Mouse (Mus musculus) heart, adult 18-20 months (tissue): ENCODE measurements around the gene Cat. TPM values are rescaled to one million over a fixed set of nuclear protein-coding genes. Genes with fewer than 3 reads are reported as not detected.

Source experiments
- DNase-seq, 2 experiments: peaks; one replicate each; pipeline ENCODE4 v3.0.0; 2021 to 2022; ENCODE audit warnings: mixed read lengths in 1 of 2
- long read RNA-seq, 2 experiments: library from polyadenylated mRNA; stranded (forward); transcript quantifications; one replicate each; pipeline ENCODE4 v2.0.0; 2021
- total RNA-seq, 2 experiments: library from RNA; stranded (reverse); gene quantifications; 2 replicates each; pipeline ENCODE4 v1.2.3; 2021

The Cat gene
- 100 to 1,000 TPM; 220 to 288 TPM for total RNA-seq
- long read RNA-seq, experiment 1, transcript Cat-201 (13 exons, 2,613 nt) = major isoform, 277 of 294 reads
- long read RNA-seq, experiment 1, partial matches to known transcripts = 11 of 294 reads
- long read RNA-seq, experiment 1, other reads (novel, unspliced or antisense) = 6 of 294 reads
- long read RNA-seq, experiment 2, transcript Cat-201 (13 exons, 2,613 nt) = major isoform, 115 of 132 reads
- long read RNA-seq, experiment 2, partial matches to known transcripts = 12 of 132 reads
- long read RNA-seq, experiment 2, other reads (novel, unspliced or antisense) = 5 of 132 reads

DNA sequence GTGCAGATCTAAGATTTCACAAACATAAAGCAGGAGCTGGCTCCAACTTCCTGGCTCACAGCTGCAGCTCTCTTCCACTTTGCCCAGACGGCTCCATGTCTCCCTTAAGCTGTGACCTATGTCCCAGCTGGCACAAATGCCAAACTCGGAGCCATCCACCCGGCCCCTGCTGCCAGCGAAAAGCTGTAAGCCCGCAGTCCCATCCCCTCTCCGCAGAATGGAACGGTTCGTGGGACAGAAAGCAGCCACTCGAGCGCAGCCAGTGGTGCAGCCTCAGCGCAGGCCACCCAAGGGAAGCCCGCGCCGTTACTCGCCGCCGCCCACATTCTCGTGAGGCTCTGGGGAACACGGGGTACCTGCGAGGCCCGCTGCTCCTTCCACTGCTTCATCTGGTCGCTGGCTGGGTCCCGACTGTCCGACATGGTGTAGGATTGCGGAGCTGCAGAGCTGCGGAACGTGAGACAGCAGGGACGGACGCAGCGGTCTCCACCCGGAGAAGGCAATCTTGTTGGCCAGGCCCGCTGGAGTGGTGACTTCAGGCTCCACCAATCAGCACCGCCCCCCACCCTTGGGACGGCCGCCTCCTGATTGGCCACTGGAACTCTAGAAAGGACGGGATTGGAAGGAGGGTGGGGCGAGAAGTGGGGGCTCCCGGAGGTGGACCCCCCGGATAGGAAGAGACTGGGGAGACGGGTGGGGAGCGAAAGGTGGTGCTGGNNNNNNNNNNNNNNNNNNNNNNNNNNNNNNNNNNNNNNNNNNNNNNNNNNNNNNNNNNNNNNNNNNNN, at the start of gene Cat:
Gene Cat (minus strand): TSS at position 544 of the 785 bp plus-strand sequence.
- peak; percentile 98 to 99 for DNase-seq

DNA sequence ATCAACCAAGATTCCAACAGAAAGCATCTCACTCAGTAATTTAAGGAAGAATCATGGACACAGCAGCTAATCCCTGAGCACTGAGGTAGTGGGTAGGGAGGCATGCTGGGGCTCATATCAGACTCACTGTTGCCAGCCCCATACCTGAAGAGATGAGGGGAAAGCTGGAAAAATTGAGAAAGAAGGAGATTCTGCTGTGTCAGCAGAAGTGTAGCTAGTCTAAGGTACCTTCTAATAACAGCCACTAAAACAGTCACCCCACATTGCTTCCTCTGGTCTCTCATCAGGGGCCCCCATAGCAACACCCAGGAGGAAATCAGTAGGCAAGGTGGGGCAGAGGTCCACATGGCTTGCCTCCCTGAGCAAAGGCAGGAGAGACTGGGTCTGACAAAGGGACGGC, 40.6 kb upstream of the Cat start:
- DNase-seq = no peak

DNA sequence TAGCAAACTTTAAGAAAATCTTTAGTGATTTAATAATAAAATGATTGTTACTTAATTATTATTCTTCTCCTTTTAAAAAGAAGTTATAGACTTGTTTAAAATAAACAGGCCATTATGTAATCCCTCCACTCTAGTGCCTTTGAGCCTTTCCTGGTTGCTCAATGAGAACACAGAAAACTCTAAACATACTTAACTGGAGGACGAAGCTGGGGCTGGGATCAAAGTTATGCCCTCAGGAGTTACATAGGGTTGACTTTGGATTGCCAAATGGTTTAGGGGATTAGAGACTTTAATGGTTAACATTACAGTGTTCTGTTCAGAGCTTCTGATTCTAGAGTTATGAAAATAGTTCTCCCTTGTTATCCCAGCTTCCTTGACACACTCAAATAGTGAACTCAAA, 31.5 kb upstream of the Cat start:
- DNase-seq = no peak

DNA sequence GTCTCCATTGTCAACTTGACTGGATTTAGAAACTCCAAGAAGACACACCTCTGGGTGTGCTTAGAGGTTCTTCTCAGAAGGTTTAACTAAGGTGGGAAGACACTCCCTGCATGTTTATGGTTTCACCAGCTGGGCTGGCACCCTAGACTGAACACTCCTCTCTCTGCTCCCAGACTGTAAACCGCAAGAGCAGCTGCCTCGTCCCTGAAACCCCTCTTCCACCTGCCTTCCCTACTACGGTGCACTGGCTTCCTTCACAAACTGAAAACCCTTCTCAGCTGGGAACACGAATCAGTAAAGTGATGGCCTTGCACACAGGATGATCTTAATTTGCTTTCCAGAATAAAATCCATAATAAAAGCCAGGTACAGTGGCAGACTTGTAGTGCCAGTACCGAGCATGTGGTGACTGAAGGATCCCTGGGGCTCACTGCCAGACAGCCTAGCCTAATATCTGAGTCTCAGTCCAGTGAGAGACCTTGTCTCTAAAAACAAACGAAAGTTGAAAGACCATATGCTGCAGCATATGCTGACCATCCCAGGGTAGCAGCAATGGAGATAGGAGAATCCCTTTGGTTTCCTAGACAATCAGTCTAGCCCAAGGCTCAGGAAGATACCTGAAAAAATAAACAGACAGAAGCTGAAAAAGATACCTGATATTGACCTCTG, 30.7 kb upstream of the Cat start:
- no peak for DNase-seq

DNA sequence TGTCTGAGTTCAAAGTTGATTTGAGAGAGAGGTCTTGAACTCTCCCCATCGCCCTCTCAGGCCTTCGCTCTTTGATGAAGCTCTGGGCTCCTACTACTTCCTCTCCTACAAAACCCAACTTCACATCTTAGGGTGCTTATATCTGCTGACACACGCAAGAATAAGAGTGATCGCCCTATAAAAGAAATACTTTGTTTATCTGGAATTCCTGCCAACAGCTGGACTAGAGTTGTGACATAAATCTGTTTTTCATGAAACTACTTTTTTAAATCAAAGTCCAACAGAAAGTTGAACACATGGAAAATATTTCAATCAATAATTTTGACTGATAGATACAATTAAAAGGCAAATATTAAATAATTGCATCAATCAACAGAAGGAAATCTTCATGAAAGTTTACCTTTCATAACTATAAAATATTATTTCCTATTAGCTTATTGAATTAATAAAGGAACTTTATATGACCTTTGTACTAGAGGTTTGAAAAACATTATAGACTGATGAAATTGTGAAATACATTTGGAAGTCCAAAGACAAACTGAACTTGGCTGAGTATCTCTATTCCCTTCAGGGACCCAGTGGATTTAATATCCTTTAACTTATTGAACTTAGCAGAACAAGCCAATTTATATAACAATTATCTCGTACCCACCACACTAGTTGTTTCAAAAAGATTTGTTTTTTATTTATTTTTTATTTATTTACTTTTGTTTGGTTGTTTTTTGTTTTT, 27.3 kb upstream of the Cat start:
- no peak for DNase-seq

DNA sequence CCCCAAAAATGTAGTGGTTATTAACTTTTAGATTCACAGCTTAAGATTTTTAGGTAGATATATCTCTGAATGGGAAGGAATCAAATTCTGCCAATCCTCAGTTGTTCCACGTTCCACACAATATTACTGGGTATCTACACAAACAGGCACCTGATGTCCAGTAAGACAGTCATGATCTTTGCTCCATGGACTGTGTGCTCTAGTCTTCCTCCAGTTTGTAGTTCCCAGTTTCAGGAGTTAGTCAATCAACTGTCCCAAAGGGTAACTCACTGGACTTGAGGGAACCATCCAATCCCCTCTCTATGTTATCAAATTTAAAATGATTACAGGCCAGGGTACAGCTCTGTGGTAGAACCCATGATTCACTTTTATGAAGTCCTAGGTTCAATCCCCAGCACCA, 26.7 kb upstream of the Cat start:
- no peak for DNase-seq

DNA sequence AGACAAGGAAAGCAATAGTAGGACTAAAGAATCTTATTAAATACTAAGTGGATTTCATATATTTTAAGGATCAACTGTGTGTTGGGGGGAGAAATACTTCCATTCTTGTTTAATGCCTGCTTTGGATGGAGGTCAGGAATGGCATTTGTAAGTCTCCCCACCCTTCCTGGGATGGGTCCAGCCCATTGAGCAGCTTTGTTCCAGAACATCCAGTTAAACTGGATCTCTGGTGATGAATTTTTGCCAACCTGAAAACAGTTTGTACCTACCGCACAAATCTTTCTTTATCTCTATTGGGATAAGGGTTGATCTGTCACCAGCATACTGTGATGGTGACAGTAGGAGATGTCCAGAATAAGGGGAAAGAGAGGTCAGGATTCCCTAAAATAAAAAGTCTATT, 26.1 kb upstream of the Cat start:
- peak in 1 of 2 experiments; percentile 6 for DNase-seq

DNA sequence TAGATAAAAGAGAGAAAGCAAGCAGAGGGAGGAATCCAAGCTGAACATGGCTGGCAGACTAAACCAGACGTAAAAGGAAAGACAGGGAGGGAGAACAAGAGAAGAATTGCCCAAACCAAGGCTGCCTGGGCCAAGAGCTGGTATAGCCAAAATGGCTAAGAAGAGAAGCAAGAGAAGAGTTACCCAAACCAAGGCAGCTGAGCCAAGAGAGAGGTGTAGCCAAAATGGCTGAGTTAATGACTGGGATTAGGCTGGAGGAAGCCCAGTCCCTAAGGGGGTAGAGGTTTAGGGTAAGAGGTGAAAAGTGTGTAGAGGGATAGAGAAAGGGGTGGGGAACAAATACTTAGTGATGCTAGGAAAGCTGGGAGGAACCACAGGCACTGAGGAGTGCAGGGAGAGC, 22.7 kb upstream of the Cat start:
- no peak for DNase-seq

DNA sequence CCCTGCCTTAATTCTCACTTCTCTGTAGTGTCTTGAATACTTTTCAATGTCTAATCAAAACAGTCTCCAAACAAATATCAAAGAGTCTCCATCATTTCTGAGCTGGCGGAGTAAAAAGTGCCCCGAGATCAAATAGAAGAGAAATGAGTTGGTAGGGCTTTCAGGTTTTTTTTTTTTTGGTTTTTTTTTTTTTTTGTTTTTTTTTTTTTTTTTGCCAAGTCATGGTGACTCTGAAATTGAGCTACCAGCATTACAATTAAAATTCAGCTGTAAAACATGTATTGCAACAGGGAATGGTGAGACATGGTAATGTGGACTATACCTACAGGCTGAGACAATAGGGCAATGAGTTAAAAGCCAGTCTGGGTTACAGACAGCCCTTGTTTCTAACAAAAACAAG, 21.0 kb upstream of the Cat start:
- no peak for DNase-seq

DNA sequence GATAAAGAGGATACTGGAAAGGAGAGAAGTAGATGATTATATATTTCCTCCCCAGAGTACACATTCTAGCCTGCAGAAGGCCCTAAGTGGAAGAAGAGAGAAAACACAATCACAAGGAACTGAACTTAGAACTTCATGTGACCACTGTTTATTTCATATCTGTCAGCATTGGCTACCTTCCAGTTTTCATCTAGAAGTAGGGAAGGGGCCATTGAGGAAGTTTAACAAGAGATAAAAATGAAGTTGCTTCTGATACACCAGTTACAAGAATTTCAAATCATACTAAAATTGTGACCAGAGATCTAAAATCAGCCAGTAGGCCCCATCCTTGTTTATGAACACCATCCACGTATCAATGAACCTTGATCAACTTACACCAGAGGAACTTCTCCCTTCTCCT, 19.5 kb upstream of the Cat start:
- no peak for DNase-seq

DNA sequence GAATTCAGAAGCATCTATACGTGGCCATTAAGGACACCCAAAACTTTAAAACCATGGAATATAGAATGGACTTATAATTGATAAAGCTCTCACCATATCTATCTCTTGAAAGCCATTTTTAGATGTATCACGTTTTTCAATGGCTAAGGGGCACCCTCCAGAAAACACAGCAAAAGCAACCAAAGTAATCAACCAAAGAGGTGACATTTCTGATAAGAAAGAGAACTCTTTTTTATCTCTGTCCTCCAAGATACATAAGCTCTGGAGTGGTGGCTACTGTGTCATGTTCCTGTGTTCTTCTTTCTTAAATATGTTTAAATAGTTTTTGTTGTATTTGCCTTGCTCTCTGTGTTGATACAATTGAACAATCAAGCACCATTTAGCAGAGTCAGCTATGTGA, 15.8 kb upstream of the Cat start:
- DNase-seq = no peak

DNA sequence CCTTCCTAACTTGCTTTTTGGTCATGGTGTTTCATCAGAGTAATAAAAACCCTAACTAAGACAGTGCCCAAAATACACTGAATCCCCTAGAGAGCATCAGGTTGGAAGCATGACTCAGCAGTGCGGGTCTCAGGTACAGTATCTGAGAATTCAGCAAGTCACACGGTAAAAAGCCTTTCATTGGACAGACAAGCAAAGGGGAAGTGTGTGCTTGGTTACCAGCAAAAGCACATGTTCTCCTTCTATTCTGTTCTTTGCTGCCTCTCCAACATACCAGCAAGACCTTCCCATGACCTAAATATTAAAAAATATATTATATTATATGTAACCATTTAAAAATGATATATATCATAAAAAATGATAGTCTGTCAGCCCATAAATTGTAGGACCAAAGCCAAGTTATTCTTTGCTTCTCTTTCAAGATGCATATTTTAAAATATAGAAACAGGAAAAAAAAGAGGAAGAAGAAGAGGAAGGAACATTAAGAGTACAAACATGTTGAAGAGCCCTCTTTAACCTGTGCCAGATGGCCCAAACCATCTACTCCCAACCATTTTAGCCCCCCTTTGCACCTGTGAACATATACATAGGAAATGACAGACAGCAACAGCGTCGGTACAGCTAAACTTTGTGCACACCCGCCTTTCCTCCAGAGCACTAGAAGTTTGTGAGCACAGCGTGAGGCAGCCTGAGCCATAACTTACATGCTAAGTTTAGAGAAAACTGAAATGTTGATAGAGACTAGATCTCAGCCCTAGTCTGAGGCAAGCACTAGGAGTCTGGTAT, 10.9 kb upstream of the Cat start:
- DNase-seq = no peak

DNA sequence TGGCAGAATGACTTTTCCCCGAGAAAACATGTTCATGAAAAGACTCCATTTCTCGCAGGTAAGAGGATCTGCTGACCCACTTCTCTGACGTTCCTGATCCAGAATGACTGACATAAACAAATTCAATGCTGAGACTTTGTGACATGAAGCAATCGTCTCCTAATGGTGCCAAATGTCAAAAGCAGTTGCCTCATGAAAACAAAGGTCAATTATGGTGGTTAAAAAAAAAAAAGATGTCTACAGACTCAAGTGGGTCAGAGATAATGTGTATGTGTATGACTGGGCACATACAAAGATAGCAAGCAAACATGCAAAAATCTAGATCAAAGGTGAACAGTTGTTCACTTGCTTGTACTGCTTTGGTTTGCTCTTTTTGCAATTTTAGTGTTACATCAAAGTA, 8.9 kb upstream of the Cat start:
- no peak for DNase-seq

DNA sequence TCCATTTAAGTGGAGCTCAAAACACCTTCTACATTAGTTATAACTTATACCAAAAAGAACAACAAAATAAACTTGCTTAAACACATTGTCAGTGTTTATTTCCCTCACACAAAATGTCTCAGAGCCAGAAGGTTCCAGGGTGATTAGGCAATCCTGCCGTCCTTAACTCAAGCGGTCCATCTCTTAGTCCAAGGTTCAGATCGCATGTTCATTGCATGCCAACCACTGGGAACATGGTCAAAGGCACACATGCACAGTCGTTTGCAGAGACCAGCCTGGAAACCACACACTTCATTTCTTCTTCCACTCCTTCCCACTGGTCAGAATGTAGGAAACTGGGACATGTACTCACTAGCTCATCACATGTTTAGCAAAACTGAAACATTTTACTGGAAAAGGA, 7.6 kb upstream of the Cat start:
- no peak for DNase-seq

DNA sequence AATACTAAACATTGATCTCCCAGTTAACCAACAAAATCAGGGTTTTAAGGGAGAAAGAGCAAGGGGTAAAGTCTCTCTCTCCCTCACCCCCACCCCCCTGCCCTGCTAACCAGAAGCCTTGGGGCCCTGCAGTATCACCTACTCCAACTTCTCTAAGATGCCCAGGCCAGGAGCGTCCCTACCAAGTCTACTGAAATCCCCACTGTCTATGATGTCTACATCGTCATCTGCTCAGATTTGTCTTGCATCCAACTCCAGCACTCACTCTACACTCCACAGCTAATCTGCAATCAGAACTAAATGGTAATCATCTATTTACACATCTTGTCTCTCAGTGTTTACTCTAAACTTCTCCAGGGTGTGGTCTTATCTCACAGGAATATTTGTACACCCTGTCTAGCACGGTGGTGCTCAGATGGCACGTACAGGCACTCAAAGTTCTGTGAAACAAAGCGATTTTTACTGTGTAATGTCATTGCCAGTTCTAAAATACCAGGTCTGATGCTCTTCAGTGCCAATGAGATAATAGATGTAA, 907 bp downstream of the Cat start:
- DNase-seq = peak in 1 of 2 experiments; percentile 30

DNA sequence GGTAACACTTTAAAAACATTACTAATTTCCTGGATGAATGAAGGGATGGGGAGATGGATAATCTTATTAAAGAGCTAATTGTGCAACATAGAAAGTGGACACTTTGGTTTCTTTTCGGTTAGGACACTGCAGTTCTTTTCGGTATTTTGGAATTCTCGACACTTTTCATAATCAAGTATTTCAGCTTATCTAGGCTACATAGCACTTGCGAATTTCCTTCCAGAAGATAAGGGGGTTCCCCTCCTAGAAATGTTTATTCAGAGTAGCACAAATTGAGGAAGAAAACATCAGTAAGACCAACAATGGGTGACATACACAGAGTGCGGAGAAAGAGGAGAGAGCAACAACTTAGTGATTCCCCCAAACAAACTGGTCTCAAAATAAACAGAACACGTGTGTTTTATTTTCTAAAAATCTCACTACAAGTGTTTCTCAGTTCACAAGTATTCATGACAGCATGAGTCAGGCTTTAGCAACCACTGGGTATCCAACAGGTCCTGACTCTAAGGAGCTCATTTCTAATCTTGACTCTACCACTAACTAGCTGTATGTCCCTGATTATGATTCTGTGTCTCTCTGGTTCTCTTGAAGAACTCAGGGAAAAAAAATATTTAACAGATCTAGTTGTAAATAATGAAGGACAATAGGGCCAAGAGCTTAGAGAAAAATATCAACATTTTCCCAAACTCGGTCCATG, 1.5 kb downstream of the Cat start:
- no peak for DNase-seq

DNA sequence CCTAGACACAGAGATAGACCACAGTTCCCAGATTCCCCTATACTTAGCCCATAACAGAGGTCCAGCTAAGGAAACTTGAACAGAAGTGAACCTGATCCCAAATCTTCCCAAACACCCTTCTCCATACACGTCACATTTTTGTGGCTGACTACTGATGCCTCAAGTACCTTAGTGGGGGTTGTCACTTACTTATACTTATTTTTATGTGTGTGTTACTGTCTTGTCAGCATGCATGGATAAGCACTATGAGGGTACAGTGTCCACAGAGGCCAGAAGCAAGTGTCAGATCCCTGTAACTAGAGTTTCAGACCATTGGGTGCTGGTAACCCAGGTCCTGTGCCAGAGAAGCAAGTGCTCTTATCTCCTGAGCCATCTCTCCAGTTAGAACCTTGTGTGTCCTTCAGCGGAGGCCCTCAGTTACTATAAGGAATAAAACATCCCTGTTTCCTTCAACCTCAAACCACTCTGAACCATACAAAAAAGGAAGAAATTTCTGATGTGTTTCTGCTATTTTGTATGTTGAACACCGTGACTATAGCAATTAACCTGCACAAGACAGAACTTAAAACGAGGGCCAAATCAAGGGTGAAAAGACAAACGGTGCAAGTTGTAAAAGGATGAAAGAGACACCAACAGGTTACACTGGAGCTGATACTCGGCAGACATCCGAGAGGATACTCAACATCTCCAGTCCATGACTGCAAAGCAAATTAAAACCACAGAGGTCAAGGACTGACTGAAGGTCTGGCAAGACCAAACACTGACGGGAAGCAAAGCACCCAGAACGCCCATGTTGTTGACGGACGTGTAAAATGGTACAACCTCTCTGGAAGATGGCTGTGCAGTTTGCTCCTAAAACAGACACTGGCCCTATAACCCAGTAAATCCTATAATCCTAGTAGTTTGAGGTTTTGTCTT, 3.4 kb downstream of the Cat start:
- DNase-seq = no peak

DNA sequence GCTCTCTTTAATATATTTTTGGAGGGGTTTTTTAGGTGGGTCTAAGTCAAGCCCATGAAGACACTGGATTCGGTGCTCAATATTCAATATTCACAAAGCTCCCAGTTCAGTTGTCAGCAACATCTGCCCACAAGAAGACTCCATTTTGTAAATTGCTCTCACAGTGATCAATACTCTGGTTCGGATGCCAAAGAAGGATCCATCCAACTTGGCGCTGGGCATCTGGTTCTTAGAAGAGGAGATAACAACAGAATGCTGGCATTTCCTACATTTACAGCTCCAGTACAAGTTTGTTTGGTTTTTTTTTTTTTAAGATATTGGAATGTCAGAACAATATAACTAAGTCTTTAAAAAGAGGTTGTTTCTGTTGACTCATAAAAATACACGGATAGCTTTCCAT, 4.1 kb downstream of the Cat start:
- DNase-seq = no peak

DNA sequence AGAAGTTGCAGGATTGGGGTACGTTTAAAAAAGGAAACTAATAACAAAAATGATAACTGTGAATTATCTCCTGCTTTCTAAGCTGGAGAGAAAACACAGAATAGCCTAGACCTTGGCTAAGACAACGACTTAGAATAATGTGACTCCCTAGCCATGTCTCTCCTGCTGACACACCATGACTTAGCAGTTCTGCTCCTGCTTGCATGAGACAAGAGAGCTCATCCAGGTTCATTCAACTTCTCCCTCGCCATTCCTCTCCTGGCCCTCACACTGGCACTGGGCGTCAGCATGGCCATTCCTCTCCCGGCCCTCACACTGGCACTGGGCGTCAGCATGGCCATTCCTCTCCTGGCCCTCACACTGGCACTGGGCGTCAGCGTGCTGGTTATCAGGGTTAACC, 4.7 kb downstream of the Cat start:
- peak; percentile 43 to 54 for DNase-seq

DNA sequence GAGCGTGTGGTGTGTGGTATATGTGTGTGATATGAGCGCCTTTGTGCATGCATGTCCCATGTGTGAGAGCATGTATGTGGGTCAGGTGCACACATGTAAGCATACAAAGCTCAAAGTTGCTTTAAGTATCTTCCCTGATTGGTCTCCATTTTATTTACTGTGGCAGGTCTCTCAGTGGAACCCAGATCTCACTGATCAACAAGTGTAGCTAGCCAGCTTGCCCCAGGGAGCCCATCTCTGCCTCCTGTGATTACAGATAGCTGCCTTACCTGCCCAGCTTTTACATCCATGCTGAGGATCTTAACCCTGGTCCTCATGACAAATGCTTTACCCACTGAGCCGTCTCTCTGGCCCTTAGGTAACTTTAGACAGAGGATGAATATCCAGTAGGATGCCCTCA, 6.6 kb downstream of the Cat start:
- DNase-seq = no peak
